Mouse (Mus musculus): ENCODE results near the gene Eif4g3.

- TF ChIP-seq EP300 (IDR thresholded peaks at IDR 0.05; ENCODE audit: insufficient read depth, low read depth, low read length) (no peak), CTCF (IDR thresholded peaks at IDR 0.05) (no peak), POLR2A (IDR thresholded peaks at IDR 0.05; ENCODE audit: insufficient read depth, low read depth, low read length) (no peak)
These were observed 109.6 kb downstream of the Eif4g3 start for GRCm38 (mm10) chr4:138102413-138102812.
